ENCODE assay signal across 12 mouse cellular contexts in the genomic region with DNA sequence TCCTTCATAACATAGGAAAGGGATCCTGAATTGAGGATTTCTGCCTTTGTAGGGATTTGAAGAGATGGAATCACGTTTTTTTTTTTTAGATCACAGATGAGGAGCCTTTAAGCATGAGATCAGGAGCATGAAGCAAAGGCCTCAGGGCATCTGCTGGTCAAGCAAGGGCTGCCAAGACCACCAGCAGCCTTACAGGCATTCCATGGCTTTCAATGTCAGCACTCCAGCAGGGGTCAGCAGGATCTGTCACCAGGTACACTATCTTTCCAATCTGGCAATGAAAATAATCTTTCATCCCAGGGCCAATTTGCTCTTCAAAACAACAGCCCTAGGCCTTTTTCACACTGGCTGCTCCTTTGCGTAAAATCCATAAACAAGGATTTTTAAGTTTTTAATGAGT.
"Had no signal": no experiment of that assay in that cellular context is flagged by ENCODE, and none has a peak within 500 bp of the region (broad histone marks: within the 10 kb centered on the region; RNA-seq: fewer than 3 reads in every experiment).

No protein-coding gene starts in this region.

- H3K4me1 ChIP-seq: limb, embryonic 15.5 days; liver, embryonic 13.5 days; neural tube, embryonic 15.5 days had no signal

- H3K27me3 ChIP-seq: limb, embryonic 15.5 days; liver, embryonic 13.5 days; neural tube, embryonic 15.5 days had no signal

- H3K4me3 ChIP-seq: left cerebral cortex, adult 2 months; limb, embryonic 15.5 days; liver, embryonic 13.5 days; myocyte; neural tube, embryonic 15.5 days had no signal

- DNase-seq: kidney, adult 2 months; kidney, postnatal 36 days; liver, embryonic 13.5 days; lung, adult 18-20 months; midbrain, embryonic 14.5 days; right cerebral cortex, adult 18-20 months; right cerebral cortex, postnatal 25 days; thymus, postnatal 4 days had no signal

- H3K27ac ChIP-seq: left cerebral cortex, adult 2 months; limb, embryonic 15.5 days; liver, embryonic 13.5 days; neural tube, embryonic 15.5 days had no signal
